Mouse (Mus musculus) v-Abl transformed pro-B cells (cell line): Measurements from ENCODE around the gene Cend1.

Experiments
- in situ Hi-C, 2 experiments: fragments of 400-800 bp; cut with MboI; formaldehyde crosslinking; loops; one replicate each; pipeline ENCODE4 v1.15.1; 2025; ENCODE audit not compliant: unreplicated experiment in 2 of 2

Gene Cend1

DNA sequence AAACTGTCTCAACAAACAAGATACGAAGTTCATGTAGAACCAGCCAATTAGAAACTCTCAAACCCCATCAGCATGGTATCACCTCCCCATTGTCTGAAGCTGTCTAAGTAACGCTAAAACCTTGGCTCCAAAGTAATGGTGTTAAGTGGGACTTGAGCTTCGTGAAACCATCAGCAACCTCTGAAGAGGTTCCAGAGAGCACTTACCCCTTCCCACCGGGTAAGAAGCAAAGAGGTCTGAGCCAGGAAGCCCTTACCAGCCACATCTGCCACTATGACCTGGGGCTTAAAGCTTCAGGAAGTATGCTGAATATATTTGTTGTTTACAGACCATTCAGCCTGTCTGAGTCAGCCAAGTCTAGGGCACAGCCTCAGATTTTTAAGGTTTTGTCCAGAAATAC is 23.8 kb downstream of the Cend1 start:
- in situ Hi-C loops = no loop called here

DNA sequence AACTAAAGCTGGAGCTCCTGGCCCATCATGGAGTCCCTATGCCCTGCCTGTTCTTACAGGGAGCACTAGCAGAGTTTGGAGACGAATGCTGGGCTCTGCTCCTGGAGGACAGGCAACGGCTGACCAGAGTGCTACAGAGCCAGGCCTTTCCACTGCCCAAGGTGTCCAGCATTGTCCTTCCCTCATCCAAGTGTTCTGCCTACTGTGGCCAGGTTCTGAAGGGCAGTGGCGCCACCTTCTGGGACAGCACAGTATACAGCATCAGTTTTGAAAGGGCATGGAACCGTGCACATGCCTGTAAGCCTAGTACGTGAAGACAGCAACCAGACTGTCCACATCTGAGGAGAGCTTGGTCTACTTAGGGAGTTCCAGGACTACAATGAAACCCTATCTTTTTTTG is 26.0 kb downstream of the Cend1 start:
- in situ Hi-C loops = no loop called here

DNA sequence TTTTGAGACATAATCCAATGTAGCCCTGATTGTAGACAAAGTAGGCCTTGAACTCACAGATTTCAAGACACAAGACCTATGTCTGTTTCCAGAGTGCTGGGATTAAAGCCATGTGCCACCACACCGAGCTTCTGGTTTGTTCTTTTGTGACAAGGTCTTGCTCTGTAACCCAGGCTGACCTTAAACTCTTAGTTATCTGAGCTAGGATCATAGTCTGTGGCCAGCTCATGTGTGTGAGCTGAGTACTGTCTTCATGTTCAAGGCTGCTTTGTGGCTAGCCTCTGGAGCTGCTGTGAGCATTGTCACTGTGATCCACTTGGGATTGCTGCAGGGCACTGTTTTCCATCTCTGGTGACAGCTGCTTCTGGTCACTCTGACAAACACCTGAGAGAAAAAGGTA is 33.9 kb downstream of the Cend1 start:
- in situ Hi-C loops = no loop called here

DNA sequence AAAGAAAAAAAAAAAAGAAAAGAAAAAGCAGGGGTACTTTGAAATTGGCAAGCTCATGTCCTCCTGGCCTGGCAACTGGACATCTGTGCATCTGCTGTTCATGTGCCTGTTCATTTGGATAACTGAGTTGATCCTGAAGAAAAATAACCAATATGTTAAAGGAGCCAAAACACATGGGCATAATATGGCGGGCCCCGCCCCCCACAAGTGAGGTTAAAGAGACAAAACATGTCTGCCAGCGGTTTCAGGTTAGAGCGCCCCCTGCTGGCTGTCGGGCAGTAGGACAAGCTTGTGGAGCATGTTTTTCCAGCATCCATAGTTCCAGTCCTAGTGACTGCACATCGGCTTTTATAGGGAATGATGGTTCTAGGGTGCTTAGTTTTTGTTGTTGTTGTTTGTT is 34.5 kb downstream of the Cend1 start:
- in situ Hi-C loops = no loop called here

GRCm38 (mm10) chr7:141394158-141394557 is 35.1 kb downstream of the Cend1 start:
- in situ Hi-C loops = no loop called here

DNA sequence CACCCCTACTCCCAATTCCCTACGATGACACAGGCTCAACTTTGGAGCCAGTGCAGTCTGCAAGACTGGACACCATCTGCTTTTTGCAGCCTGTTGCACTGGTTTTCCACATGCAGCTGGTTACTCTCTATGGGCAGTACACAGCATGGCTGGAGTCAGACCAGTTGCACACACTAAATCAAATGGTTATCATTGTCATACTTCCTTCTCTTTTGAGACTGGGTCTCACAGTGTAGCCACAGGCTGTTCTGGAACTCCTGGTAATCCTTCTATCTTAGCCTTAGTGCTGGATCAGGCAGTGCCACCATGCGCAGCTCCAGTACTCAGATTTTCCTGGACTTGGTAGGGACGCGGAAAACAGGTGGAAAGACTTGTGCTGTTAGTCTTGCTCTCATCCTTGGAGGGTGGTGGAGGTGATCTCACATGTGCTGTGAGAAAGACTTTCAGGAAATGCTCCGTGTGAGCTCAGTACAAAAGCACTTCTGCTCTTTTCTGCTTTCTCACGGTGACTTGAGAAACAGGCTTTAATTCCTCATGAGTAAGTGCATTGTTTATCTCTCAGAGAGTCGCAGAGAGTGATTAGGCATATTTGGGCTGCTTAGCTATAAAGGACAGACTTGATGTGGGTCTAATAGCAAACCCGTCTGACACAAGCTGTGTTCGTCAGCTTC is 36.6 kb downstream of the Cend1 start:
- in situ Hi-C loops = no loop called here

DNA sequence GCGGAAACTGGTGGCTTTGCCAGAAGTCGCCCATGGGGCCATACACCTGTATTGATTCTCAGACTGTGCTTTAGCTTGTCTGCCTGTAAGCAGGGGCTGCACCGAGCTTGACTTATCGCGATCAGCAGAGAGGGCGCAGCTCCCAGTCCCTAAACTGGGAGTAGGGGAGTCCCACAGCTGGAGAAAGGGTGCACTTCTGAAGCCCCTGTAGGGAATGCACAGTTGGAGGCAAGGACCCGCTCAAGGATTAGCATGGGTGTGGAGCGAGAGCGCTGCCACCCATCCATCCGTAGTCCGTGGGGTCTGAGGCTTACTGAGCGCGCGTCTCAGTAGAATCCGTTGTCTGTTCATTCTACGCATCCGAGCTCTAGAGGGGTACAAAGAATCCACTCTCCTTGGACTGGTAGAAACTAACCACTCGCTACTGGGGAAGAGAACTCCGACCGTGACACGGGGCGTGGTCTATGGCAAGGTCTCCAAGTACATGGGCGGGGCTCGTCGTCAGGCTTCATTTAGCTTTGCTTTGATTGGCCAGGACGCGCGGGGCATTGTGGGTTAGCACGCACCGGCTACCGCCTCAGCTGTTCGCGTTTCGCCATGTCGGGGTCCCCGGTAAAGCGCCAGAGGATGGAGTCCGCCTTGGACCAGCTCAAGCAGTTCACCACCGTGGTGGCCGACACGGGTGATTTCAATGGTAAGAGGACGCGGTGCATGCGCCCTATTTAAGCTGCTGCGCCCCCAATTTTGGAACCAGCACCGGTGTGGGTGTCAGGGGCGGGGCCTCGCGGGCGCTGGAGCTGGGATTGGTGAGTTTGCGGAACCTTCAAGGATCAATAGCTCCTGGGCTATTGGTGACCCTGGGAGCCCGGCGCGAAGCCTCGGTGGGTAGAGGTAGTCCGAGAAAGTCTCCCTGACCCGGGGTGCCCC is 37.4 kb downstream of the Cend1 start, which contains the start of gene Taldo1:
Gene Taldo1, plus strand, starts transcription at position 575 of the 927 bp plus-strand sequence.
- in situ Hi-C loops = no loop called here

DNA sequence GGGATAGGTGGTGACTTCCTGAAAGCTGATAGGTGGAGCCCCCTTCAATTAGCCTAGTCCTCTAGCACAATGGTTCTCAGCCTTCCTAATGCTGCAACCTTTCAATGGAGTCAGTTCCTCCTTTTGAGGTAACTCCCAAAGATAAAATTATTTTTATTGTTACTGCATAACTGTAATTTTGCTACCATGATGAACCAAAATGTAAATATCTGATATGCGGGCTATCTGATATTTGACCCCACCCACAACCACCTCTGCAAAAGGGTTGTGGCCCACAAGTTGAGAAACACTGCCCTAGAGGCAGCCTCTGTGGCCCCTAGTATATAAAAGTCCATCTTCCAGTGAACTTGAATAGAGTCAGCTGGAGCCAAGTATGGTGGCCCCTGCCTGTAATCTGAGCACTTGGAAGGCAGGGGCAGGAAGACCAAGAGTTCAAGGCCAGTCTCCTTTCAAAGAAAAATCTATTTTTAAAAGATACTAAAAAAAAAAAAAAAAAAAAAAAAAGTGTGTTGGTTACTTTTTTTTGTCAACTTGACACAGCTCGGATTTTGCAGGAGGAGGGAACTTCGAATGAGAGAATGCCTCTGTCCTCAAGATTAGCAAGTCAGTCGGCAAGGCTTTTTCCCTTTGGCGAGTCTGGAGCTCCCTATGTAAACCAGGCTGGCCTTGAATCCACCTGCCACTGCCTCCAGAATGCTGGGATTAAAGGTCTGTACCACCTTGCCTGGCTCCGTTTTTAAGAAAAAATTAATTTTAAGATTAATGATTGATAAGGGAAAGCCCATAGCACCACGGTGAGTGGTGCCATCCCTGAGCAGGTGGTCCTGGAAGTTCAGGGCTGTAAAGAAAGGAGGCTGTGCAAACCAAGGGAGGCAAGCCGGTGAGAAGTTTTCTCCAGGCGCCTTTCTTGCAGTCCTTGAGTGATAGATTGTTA is 38.7 kb downstream of the Cend1 start:
- in situ Hi-C loops = no loop called here

- in situ Hi-C loops = no loop called here
Measured at GRCm38 (mm10) chr7:141388487-141389109, 40.7 kb downstream of the Cend1 start.

GRCm38 (mm10) chr7:141387807-141388486 is 41.3 kb downstream of the Cend1 start:
- in situ Hi-C loops = no loop called here

- in situ Hi-C loops = no loop called here
Measured at GRCm38 (mm10) chr7:141381068-141381835, 48.0 kb downstream of the Cend1 start.

DNA sequence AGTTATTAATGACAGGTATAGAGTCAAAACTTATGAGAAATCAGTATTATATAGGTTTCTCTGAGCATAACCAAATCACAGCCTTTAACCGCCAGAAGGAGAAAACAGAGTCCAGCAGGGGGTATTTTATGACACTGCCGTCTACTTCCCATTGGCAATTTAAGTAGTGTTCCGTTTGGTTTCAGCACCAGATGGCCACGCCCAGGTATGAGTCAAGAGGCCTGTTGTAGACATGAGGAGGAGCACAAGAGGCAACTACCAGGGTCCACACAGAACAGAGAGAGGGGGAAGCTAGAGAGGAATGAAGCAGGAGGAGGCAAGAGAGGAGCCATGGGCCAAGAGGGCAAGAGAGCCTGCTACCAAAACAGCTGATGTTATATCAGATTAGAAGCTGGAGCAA is 49.7 kb downstream of the Cend1 start:
- in situ Hi-C loops = no loop called here
